Mouse (Mus musculus) thymus, adult 2 months (tissue): ENCODE results near the gene A530064D06Rik. TPM values are rescaled to one million over a fixed set of nuclear protein-coding genes. Genes with fewer than 3 reads are reported as not detected.
A peak's percentile ranks its signal among the peaks of the same experiment; 100 is the strongest.

Experiments
- DNase-seq: peaks from one replicate; pipeline ENCODE4 v3.0.0; 2021
- H3K27ac ChIP-seq: fragments of 200-500 bp; 2 replicates; pipeline ENCODE4 v1.5.1; 2012; ENCODE audit warnings: low read length, control low read depth; ENCODE audit not compliant: control insufficient read depth, insufficient read depth
- H3K27me3 ChIP-seq: fragments of 200-500 bp; 2 replicates; pipeline ENCODE4 v1.6.1; 2012; ENCODE audit warnings: mild to moderate bottlenecking, low read length, moderate library complexity, mixed read lengths; ENCODE audit not compliant: control insufficient read depth, insufficient read depth
- H3K36me3 ChIP-seq: fragments of 200-500 bp; 2 replicates; pipeline ENCODE4 v1.6.1; 2012; ENCODE audit warnings: mild to moderate bottlenecking, low read length, moderate library complexity; ENCODE audit not compliant: control insufficient read depth, insufficient read depth
- H3K4me1 ChIP-seq: fragments of 200-500 bp; replicated peaks from 2 replicates; pipeline ENCODE4 v1.6.1; 2012; ENCODE audit warnings: low read length; ENCODE audit not compliant: control insufficient read depth, insufficient read depth
- H3K4me3 ChIP-seq: fragments of 200-500 bp; 2 replicates; pipeline ENCODE4 v1.5.1; 2012; ENCODE audit warnings: mild to moderate bottlenecking, low read length, control low read depth, moderate library complexity; ENCODE audit not compliant: control insufficient read depth, insufficient read depth
- CTCF ChIP-seq: fragments of 200-500 bp; IDR thresholded peaks from 2 replicates; pipeline ENCODE4 v1.5.1; 2012; ENCODE audit warnings: mild to moderate bottlenecking, control low read depth, low read length, moderate library complexity, borderline replicate concordance; ENCODE audit not compliant: control insufficient read depth, poor library complexity, insufficient read depth; ENCODE audit errors: extremely low read depth
- POLR2A ChIP-seq: fragments of 200-500 bp; IDR thresholded peaks from 2 replicates; pipeline ENCODE4 v1.6.1; 2012; ENCODE audit warnings: mild to moderate bottlenecking, low read length, control low read depth, moderate library complexity; ENCODE audit not compliant: control insufficient read depth, poor library complexity, insufficient read depth; ENCODE audit errors: extremely low read depth
- WGBS: fragments of 180-500 bp; shearing (Covaris S2); methylation state at CpG from one replicate; pipeline ENCODE4 v1.1.7; 2018; 5-methylcytosine and 5-hydroxymethylcytosine counted together
- polyA plus RNA-seq: library from polyadenylated mRNA; depleted of rRNA; stranded (reverse); fragments of >200 nt; gene quantifications from 2 replicates; pipeline ENCODE4 v1.2.3, GENCODE M21; 2012

Gene A530064D06Rik
- polyA plus RNA-seq, 1 experiment: 1.2 TPM

DNA sequence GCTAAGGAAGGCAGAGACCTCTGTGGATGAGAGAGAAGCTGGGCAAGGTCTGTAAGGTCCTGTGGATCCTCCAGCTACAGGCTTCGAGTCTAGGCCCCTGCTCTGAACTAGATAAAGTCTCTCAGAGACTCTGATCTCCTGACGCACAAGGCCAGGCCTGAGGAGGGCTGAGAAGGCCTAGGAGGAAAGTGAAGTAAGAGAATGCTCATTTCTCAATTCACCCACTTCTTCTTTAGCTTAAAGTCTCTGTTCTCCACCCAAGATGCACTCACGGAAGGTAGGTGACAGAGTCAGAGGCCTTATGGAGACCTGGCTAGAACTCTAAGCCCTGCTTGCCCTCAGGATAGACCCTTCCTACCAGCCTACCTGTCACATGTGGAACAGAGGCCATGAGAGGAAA, 21.0 kb downstream of the A530064D06Rik start, which contains the start of gene 9830107B12Rik:
Gene 9830107B12Rik, minus strand, starts transcription at position 149 of the 400 bp plus-strand sequence.
- no peaks in the 10 kb centered on the region for H3K36me3 ChIP-seq
- TF ChIP-seq POLR2A (no peak), CTCF (no peak)
- DNase-seq: no peak
- H3K27ac ChIP-seq: no peak within 1 kb of the TSS
- no peaks in the 10 kb centered on the region for H3K4me1 ChIP-seq
- no peaks in the 10 kb centered on the region for H3K27me3 ChIP-seq
- H3K4me3 ChIP-seq: no peak within 1 kb of the TSS
- 84% methylated on average over 3 of the region's 3 CpGs for WGBS

DNA sequence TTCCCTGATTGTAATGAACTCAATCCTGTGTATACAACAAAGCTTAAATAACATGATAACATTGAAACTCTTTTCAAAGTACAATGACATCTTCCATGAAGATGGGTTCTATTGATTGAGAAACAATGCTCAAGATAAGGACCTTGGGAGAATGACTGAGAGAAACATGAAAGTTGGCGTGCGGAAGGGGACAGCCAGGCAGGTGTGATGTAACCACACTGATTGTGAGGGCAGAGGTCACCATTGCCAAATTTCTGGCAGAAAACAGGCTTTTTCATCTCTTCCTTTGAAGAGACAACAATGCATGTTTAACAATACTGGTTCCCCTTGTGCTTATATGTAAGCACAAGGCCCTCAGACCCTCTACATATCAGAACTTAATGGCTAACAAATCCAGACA, 34.3 kb downstream of the A530064D06Rik start:
- no peaks in the 10 kb centered on the region for H3K36me3 ChIP-seq
- no peak overlapping the region for H3K4me3 ChIP-seq
- TF ChIP-seq POLR2A: no peak
- TF ChIP-seq CTCF: no peak
- H3K27me3 ChIP-seq: no peaks in the 10 kb centered on the region
- H3K27ac ChIP-seq: no peak overlapping the region
- no peak for DNase-seq
- no peaks in the 10 kb centered on the region for H3K4me1 ChIP-seq
- 90% methylated on average over 2 of the region's 2 CpGs for WGBS

DNA sequence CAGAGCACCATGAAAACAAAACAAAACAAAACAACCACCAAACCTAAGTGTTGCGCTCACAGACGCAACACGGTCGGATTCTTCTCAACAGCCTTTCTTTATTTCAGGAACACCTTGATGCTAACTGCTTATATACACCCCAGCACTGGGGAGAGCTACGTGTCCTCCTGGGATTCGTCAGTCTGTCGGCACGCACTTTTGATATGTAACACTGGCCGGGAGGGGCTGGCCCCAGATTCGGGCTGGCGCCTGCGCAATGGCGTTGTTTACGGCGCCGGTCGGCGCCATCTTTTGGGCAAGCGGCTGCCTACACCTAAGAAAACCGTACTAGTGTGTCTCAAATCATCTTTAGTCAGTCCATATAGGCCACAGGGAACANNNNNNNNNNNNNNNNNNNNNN, 46.6 kb downstream of the A530064D06Rik start:
- WGBS: 97% methylated on average over 20 of the region's 20 CpGs
- H3K27me3 ChIP-seq: no peaks in the 10 kb centered on the region
- H3K4me3 ChIP-seq: no peak overlapping the region
- no peaks in the 10 kb centered on the region; the same call in 1 of the 2 replicates for H3K4me1 ChIP-seq
- TF ChIP-seq CTCF: no peak
- no peak for TF ChIP-seq POLR2A
- DNase-seq: no peak
- H3K27ac ChIP-seq: no peak overlapping the region
- no peaks in the 10 kb centered on the region for H3K36me3 ChIP-seq

- 26% methylated on average over 3 of the region's 3 CpGs for WGBS
- H3K4me1 ChIP-seq: no peaks in the 10 kb centered on the region; the same call in 1 of the 2 replicates
- no peak for TF ChIP-seq CTCF
- no peaks in the 10 kb centered on the region for H3K36me3 ChIP-seq
- DNase-seq: peak; percentile 78
- no peak overlapping the region for H3K27ac ChIP-seq
- no peaks in the 10 kb centered on the region for H3K27me3 ChIP-seq
- no peak overlapping the region for H3K4me3 ChIP-seq
Measured at GRCm38 (mm10) chr17:48119656-48120055, 47.4 kb downstream of the A530064D06Rik start.

DNA sequence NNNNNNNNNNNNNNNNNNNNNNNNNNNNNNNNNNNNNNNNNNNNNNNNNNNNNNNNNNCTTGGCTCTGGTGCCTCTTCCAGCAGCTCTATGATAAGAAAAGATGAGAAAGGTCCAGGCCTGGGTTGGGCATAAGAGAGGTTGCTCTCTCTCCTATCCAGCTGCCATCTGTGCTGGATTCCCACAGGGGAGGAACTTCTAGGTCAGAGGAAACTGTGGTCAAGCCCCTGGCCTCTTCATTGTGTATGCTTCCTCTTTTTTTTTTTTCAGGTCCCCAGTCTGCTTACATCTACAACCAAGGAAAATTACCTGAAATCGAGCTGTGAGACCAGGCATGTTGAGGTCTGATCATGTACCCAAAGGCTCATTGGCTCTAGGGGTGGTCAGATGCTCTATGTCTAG, 48.5 kb downstream of the A530064D06Rik start:
- no peak for DNase-seq
- WGBS: 15% methylated on average over 1 of the region's 1 CpGs
- no peak overlapping the region for H3K4me3 ChIP-seq
- TF ChIP-seq CTCF: no peak
- no peak for TF ChIP-seq POLR2A
- no peak overlapping the region for H3K27ac ChIP-seq
- no peaks in the 10 kb centered on the region; the same call in 1 of the 2 replicates for H3K4me1 ChIP-seq
- H3K36me3 ChIP-seq: no peaks in the 10 kb centered on the region
- H3K27me3 ChIP-seq: no peaks in the 10 kb centered on the region

GRCm38 (mm10) chr17:48110547-48111287, 56.4 kb downstream of the A530064D06Rik start:
- Histone ChIP-seq H3K36me3 (no peaks in the 10 kb centered on the region), H3K27me3 (no peaks in the 10 kb centered on the region), H3K4me1 (no peaks in the 10 kb centered on the region), H3K27ac (no peak overlapping the region), H3K4me3 (no peak overlapping the region)
- WGBS: 60% methylated on average over 8 of the region's 8 CpGs
- DNase-seq: peak; percentile 59
- no peak for TF ChIP-seq POLR2A
- 0 out of 2 replicates have a peak, but pooled peaks have one; percentile 26 for TF ChIP-seq CTCF

DNA sequence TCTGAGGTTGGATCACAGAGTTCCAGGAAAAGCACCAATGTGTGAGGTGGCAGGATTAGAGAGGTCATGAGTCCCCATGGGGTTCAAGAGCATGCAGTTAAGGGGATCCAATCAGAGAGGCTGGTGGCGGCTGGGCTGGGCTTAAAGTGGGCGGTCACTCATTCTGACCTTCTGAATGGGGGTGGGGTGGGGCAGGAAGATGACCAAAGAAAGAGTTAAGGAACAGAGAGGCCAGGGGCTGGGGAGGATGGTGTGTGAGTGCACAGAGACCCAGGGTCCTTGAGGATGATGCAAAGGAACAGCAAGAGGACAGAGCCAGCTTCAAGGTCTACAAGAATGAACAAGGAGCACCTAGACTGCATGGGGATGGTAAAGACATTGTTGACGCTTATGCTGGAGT, 58.6 kb downstream of the A530064D06Rik start:
- Histone ChIP-seq H3K4me3 (no peak overlapping the region), H3K27ac (no peak overlapping the region), H3K4me1 (no peaks in the 10 kb centered on the region), H3K27me3 (no peaks in the 10 kb centered on the region), H3K36me3 (no peaks in the 10 kb centered on the region)
- TF ChIP-seq CTCF: no peak
- TF ChIP-seq POLR2A: no peak
- no peak for DNase-seq
- 98% methylated on average over 3 of the region's 3 CpGs for WGBS
